Mouse (Mus musculus): ENCODE data around the gene Spns1. TPM values are rescaled to one million over a fixed set of nuclear protein-coding genes. Genes with fewer than 3 reads are reported as not detected.

Gene Spns1
- polyA plus RNA-seq, 1 experiment from 2014 or later, result 61.7 TPM

DNA sequence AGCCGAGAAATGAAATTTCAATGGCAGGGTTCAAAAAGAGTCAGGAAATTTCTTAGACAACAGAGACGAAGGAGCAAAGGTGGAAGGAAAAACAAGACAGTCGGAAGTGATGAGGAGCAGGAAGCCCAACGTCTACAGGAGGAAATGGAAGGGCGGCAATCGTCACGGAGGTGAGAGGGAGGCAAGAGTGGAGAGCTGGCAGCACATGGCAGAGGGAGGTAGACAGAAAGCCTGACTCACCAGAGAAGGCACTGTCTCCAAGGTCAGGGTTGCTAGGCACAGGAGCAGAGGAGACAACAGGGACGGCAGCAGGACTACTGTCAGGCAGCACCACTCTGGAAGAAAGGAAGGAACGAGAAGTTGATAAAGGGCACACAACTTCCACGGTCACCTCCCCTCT, 9.6 kb downstream of the Spns1 start:
- H3K9me3 ChIP-seq, result no peaks in the 10 kb centered on the region
- H3K27ac ChIP-seq, result no peak overlapping the region
- H3K4me1 ChIP-seq, result no peaks in the 10 kb centered on the region
- no peak overlapping the region for H3K4me2 ChIP-seq (replicated peaks)
- WGBS, result 86% methylated on average over 10 of the region's 10 CpGs
- ATAC-seq (ENCODE audit: low FRiP score, low read depth), result no peak
- H3K27me3 ChIP-seq, result no peaks in the 10 kb centered on the region
- no peak overlapping the region for H3K9ac ChIP-seq
- no peak overlapping the region for H3K4me3 ChIP-seq
- peaks cover 48% of the 10 kb centered on the region for H3K36me3 ChIP-seq

DNA sequence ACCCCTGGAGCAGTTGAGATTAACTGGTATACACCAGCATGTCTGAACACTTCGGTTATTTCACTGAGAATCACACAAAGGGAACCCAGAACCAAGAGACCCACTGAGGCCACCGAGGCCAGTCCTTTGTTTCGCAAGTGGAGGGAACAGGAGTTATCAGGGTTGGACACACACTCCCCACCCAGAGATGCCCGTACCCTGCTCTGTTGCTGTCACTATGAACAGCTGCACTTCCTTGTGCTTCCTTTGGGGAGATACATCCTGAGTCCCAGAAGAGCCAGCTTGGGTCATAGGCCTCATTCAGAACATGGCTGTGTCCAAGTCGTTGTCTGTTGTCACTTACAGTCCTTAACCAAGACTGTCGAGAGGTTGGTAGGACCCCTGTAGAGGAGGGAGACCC, 14.2 kb downstream of the Spns1 start:
- WGBS, result 81% methylated on average over 6 of the region's 6 CpGs
- H3K4me1 ChIP-seq, result no peaks in the 10 kb centered on the region
- no peak overlapping the region for H3K27ac ChIP-seq
- no peak overlapping the region for H3K9ac ChIP-seq
- H3K4me3 ChIP-seq, result no peak overlapping the region
- H3K9me3 ChIP-seq, result no peaks in the 10 kb centered on the region
- H3K4me2 ChIP-seq (replicated peaks), result no peak overlapping the region
- peaks cover 12% of the 10 kb centered on the region; the same call in 1 of the 2 replicates for H3K36me3 ChIP-seq
- H3K27me3 ChIP-seq, result no peaks in the 10 kb centered on the region
- no peak for ATAC-seq (ENCODE audit: low FRiP score, low read depth)

DNA sequence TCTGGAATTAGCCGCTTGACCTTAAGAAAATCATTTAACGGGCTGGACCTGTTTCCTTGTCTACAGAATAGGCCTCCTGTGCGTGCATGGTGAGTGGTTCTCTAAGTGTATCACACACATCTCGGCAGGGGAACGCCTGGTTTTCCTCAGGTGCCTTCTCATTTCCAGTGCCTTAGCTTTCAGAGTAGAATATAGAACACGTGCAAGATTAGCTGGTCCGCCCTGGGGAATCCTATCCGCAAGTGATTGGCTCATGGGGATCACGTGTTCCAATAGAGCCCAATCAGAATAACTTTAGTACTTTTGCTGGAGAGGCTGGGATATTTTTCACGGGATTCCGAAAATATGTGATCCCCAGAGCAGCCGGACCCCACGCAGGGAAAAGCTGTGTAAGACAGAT, 18.2 kb downstream of the Spns1 start:
- Histone ChIP-seq H3K27me3 (no peaks in the 10 kb centered on the region), H3K36me3 (peaks cover 4% of the 10 kb centered on the region; the same call in 1 of the 2 replicates), H3K4me1 (no peaks in the 10 kb centered on the region), H3K9ac (no peak overlapping the region), H3K4me3 (no peak overlapping the region), H3K4me2 (replicated peaks) (peak overlapping the region; percentile 16; the same call in 1 of the 2 replicates), H3K9me3 (no peaks in the 10 kb centered on the region), H3K27ac (no peak overlapping the region)
- 55% methylated on average over 13 of the region's 13 CpGs for WGBS
- no peak for ATAC-seq (ENCODE audit: low FRiP score, low read depth)

DNA sequence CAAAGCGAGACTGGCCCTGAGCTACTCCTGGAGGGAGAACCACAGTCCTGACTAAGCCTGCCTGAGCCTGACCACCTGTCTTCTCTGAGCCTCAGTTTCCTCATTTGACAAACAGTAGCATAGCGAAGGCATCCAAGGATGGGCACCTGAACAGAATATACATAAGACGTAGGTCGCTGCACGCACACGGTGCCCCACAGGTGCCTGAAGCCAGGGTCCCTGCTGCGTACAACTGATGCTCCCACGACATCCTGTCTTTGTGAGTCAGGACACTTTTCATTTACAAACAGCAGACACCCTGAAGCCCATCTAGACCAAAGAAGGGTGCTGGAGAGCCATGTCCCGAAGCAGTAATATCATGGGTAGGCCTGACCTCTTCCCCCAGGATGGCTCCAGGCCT, 18.8 kb downstream of the Spns1 start:
- H3K27ac ChIP-seq, result no peak overlapping the region
- H3K9ac ChIP-seq, result no peak overlapping the region
- 90% methylated on average over 9 of the region's 9 CpGs for WGBS

DNA sequence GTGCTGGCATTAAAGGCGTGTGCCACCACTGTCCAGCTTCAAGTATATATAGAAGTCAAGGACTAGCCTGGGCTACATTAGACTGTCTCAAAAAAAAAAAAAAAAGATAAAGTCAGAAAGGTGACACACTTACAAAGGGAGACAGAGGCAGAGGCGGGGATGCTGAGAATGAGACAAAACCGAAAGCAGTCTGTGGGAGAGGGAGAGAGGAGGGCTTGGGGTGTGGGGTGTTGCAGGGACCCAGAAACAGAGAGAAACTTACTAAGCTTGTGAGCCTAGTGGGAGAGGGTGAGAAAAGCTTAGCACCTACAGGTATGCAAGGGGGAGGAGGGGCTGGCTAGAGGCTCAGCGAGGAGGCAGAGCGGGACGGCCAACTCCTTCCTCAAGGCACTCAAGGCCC, 19.4 kb downstream of the Spns1 start:
- H3K27ac ChIP-seq, result no peak overlapping the region
- no peaks in the 10 kb centered on the region for H3K9me3 ChIP-seq
- 77% methylated on average over 6 of the region's 6 CpGs for WGBS
- no peak overlapping the region for H3K4me2 ChIP-seq (replicated peaks)
- no peaks in the 10 kb centered on the region for H3K36me3 ChIP-seq
- no peak for ATAC-seq (ENCODE audit: low FRiP score, low read depth)
- no peaks in the 10 kb centered on the region; the same call in 1 of the 2 replicates for H3K27me3 ChIP-seq
- no peak overlapping the region for H3K4me3 ChIP-seq
- H3K4me1 ChIP-seq, result no peaks in the 10 kb centered on the region
- no peak overlapping the region for H3K9ac ChIP-seq

More for the DNA sequence above, 18.8 kb downstream of the Spns1 start:
- Histone ChIP-seq H3K9me3 (no peaks in the 10 kb centered on the region), H3K27me3 (no peaks in the 10 kb centered on the region; the same call in 1 of the 2 replicates), H3K4me2 (replicated peaks) (no peak overlapping the region), H3K4me1 (no peaks in the 10 kb centered on the region), H3K4me3 (no peak overlapping the region), H3K36me3 (no peaks in the 10 kb centered on the region)
- no peak for ATAC-seq (ENCODE audit: low FRiP score, low read depth)

DNA sequence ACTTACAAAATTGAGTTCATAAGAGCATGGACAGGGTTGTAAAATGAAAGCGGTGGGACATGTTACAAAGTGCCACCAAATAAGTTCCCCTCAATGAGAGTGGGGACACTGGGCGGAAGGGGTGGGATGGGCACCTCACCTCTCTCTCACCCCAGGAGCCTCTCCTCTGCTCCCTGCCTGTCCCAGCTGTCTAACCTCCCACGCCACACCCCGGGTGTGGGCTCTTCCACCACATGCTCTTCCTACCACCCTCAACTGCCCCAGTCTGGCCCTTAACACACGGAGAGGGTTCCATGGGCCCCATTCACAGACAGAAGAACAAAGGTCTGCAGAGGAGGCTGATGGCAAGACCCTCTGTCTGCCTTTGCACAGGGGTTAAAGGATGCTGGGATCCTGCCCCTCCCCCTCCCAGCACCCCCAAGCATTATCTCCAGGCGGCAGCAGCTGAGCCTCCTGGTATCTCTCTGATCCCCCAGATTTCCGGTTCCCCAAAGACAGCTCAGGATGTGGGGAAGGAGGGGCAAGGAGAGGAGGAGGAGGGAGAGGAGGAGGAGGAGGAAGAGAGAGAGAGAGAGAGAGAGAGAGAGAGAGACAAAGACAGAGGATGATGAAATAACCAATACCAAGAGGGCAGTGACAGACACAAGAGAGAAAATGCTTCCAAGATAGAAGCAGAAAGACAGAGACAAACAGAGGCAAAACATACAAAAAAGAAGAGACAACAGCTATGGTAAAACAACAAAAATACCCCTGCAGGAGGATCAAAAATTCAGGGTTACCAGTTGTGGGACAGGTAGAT, 20.3 kb downstream of the Spns1 start:
- 51% methylated on average over 7 of the region's 7 CpGs for WGBS

DNA sequence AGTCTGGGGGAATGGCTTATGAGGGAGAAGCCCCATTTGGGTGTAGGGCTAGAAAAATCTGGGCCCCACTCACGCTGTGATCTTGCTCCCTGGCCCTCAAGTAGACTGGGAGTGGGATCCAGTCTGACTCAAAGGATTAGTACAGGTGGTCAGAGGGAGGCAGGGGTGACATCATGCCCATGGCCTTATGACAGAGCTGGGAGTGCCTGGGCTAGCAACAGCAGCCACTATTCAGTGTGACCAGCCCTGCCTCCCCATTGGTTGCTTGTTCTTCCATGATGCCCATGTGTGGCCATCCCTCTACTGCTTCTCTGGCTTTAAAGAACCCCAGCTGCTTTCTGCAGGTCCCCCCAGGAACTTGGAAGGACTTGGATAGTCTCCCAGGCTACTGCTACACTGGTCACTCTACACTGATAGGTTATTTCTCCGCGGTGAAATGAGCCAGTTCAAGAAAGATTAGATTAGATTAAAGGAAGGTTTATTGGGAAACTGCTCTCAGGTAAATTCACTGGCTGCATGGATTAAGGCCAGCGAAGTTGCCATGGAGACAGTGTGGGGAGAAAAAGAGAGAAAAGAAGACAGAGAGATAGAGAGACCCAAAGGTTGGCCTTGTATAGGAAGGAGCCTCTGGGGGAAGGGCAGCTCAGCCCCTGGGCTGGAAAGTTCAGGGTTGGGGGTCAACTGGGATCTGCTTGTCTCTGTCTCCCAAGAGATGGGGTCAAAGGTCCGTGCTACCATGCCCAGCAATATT, 21.2 kb downstream of the Spns1 start:
- Histone ChIP-seq H3K27ac (no peak overlapping the region), H3K9ac (no peak overlapping the region), H3K27me3 (no peaks in the 10 kb centered on the region; the same call in 1 of the 2 replicates), H3K4me1 (no peaks in the 10 kb centered on the region), H3K36me3 (no peaks in the 10 kb centered on the region), H3K9me3 (no peaks in the 10 kb centered on the region), H3K4me2 (replicated peaks) (no peak overlapping the region), H3K4me3 (no peak overlapping the region)
- ATAC-seq (ENCODE audit: low FRiP score, low read depth), result no peak
- WGBS, result 64% methylated on average over 5 of the region's 5 CpGs

More for the DNA sequence above, 20.3 kb downstream of the Spns1 start:
- Histone ChIP-seq H3K9me3 (no peaks in the 10 kb centered on the region), H3K4me2 (replicated peaks) (no peak overlapping the region), H3K4me3 (no peak overlapping the region), H3K4me1 (no peaks in the 10 kb centered on the region), H3K27me3 (no peaks in the 10 kb centered on the region; the same call in 1 of the 2 replicates), H3K27ac (no peak overlapping the region), H3K9ac (no peak overlapping the region), H3K36me3 (no peaks in the 10 kb centered on the region)
- ATAC-seq (ENCODE audit: low FRiP score, low read depth), result no peak

DNA sequence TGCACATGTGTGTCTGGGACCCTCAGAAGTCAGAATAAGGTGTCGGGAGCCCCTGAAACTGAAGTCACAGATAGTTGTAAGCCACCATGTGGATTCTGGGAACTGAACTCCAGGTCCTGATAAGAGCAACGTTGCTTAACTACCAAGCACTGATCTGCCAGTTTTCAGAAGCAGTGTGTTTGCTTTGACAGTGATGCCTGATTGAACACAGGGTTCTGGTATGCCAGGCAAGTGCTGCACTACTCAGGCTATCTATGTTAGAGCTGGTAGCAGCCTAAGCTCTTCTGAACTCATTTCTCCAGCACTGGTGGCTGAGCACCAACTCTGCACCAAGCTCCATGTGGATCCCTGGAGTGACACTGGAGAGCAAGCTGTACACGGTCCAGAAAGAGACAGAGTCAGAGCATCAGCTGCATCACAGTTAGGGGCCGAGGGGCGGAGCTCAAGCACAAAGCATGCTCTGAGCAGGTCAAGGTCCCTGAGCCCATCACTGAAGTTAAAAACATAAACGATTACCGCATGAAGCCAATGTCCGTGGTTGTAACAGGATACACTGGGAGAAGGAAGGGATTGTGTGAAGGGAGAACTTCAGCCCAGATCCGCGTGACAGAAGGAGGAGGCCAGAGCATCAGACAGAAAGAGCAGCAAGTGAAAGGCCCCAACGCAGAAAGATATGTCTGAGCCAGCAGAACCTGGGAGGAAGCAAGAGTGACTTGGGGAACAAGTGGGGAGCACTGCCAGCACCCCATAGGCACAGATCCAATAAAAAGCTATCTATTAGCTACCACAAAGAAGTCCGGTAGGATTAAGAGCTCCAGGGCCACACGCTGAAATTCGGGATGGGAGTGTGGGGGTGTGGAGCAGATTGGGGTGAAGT, 22.3 kb downstream of the Spns1 start:
- no peak overlapping the region for H3K4me3 ChIP-seq
- no peak overlapping the region for H3K9ac ChIP-seq
- H3K27me3 ChIP-seq, result peaks cover 4% of the 10 kb centered on the region
- H3K36me3 ChIP-seq, result no peaks in the 10 kb centered on the region
- no peak for ATAC-seq (ENCODE audit: low FRiP score, low read depth)
- H3K4me1 ChIP-seq, result no peaks in the 10 kb centered on the region
- H3K27ac ChIP-seq, result no peak overlapping the region
- WGBS, result 61% methylated on average over 14 of the region's 14 CpGs
- H3K9me3 ChIP-seq, result no peaks in the 10 kb centered on the region
- H3K4me2 ChIP-seq (replicated peaks), result no peak overlapping the region

DNA sequence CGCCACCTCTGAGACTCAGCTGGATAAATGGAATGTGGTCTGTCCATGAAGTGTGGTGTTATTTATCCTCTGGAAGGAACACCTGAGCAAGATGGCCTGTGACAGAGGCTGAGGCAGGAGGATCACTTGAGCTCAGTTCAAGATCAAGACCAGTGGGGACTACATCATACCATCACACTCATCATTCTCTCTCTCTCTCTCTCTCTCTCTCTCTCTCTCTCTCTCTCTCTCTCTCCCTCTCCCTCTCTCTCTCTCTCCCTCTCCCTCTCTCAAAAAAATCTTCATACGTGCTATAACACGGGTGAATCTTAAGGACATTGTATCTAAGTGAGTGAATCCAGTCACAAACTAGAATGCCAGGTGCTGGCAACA, 23.3 kb downstream of the Spns1 start:
- Histone ChIP-seq H3K4me2 (replicated peaks) (no peak overlapping the region), H3K9ac (no peak overlapping the region), H3K4me3 (no peak overlapping the region), H3K27ac (no peak overlapping the region), H3K36me3 (no peaks in the 10 kb centered on the region), H3K9me3 (no peaks in the 10 kb centered on the region), H3K4me1 (no peaks in the 10 kb centered on the region), H3K27me3 (peaks cover 4% of the 10 kb centered on the region)
- WGBS, result 79% methylated on average over 3 of the region's 3 CpGs
- no peak for ATAC-seq (ENCODE audit: low FRiP score, low read depth)

DNA sequence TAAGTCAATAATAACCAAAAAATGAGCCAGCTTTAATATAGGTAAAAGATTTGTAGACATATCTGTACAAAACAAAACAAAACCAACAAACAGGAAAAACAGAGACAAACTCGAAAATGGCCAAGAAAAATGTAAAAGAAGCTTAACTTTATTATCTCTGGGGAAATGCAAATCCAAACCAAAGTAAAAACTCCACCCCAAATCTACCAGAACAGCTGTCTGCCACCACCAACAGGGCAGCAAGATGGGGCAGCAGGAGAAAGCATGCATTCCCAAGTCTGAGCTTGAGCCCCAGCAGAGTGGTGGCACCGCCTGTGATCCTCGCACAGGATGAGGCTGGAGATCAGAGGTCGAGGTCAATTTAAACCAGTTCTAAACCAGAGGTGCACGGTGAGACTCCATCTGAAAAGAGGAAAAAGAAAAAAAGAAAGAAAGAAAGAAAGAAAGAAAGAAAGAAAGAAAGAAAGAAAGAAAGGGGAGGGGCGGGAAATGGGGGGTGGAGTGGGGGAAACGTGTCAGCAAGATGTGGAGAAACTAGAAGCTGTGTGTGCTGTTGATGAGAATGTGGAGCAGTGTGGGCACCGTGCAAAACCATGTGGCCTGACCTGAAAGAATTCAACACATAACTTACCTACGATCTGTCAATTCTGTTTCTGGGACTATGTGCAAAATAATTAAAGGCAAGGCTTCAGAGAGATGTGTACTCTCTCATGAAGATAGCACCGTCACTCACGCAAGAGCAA, 23.8 kb downstream of the Spns1 start:
- WGBS, result 59% methylated on average over 11 of the region's 11 CpGs
- Histone ChIP-seq H3K27me3 (peaks cover 4% of the 10 kb centered on the region), H3K9ac (no peak overlapping the region), H3K4me1 (no peaks in the 10 kb centered on the region), H3K27ac (no peak overlapping the region), H3K36me3 (no peaks in the 10 kb centered on the region), H3K4me3 (no peak overlapping the region), H3K9me3 (no peaks in the 10 kb centered on the region), H3K4me2 (replicated peaks) (no peak overlapping the region)
- no peak for ATAC-seq (ENCODE audit: low FRiP score, low read depth)

DNA sequence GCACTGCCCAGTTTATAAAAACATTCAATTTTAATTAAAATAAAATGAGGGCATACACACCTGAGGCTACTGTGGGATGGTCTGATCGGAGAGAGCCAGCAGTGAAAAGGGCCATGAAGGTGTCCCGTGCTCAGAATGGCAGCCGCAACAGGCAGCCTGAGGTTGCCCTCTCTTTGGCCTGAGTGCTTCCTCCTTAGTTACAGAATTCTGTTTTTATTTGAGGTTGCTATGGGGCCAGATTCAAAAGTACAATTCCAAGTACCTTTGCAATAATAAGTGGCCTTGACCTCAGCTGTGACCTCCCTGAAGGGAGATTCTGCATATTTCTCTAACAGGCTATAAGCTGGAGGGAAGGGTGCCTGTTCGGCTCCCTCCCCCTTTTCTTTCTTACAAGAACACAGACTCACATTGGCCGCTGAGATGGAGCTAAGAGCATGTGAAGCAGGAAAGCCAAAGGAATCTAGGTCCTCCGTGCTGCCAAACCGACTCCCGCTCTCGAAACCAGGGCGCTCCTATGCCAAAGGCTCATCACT, 25.8 kb downstream of the Spns1 start:
- Histone ChIP-seq H3K9ac (no peak overlapping the region), H3K36me3 (no peaks in the 10 kb centered on the region)

More for the DNA sequence above, 25.8 kb downstream of the Spns1 start:
- H3K4me1 ChIP-seq, result no peaks in the 10 kb centered on the region
- H3K27me3 ChIP-seq, result peaks cover 4% of the 10 kb centered on the region
- no peak overlapping the region for H3K27ac ChIP-seq
- no peak overlapping the region for H3K4me3 ChIP-seq
- H3K4me2 ChIP-seq (replicated peaks), result 0 out of 2 replicates have a peak overlapping the region, but pooled peaks have one; percentile 16
- ATAC-seq (ENCODE audit: low FRiP score, low read depth), result no peak
- no peaks in the 10 kb centered on the region for H3K9me3 ChIP-seq
- 57% methylated on average over 10 of the region's 10 CpGs for WGBS

Measured in limb, embryonic 13.5 days (tissue).